Mouse (Mus musculus): ENCODE data around the gene Aldh1a2. TPM values are rescaled to one million over a fixed set of nuclear protein-coding genes. Genes with fewer than 3 reads are reported as not detected.

Gene Aldh1a2
- polyA plus RNA-seq, 1 experiment from 2014 or later = 333 TPM

DNA sequence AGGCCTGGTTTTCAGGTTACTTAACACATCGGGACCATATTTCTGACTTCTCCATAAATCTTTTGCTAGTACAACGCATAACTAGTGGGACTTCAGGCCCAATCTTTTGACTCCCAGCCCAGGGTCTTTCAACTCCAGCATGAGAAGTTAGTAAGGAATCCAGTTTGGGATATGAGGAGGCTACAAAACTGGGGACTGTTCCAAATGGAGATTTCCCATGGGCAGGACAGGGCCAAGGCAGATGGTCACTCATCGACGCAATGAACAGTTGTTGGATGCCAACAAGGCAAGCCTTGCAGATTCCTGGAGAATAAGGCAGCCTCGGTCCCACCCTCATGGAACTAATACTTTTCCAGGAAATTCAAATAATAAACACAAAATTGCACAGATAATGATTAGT is 104.2 kb downstream of the Aldh1a2 start:
- no peak overlapping the region for H3K27ac ChIP-seq (ENCODE audit: low read length)
- H3K9ac ChIP-seq (replicated peaks; ENCODE audit: low read length) = no peak overlapping the region
- no peaks in the 10 kb centered on the region for H3K9me3 ChIP-seq (ENCODE audit: low read length)
- no peak overlapping the region for H3K4me2 ChIP-seq (replicated peaks; ENCODE audit: low read depth, low read length)
- H3K27me3 ChIP-seq (ENCODE audit: insufficient read depth, low read length) = no peaks in the 10 kb centered on the region
- peaks cover 31% of the 10 kb centered on the region for H3K4me1 ChIP-seq (ENCODE audit: insufficient read depth, low read length)
- WGBS = 86% methylated on average over 5 of the region's 5 CpGs
- ATAC-seq (ENCODE audit: low FRiP score, low TSS enrichment) = no peak
- no peaks in the 10 kb centered on the region for H3K36me3 ChIP-seq (ENCODE audit: insufficient read depth, low read length)
- H3K4me3 ChIP-seq (ENCODE audit: low read length) = no peak overlapping the region

DNA sequence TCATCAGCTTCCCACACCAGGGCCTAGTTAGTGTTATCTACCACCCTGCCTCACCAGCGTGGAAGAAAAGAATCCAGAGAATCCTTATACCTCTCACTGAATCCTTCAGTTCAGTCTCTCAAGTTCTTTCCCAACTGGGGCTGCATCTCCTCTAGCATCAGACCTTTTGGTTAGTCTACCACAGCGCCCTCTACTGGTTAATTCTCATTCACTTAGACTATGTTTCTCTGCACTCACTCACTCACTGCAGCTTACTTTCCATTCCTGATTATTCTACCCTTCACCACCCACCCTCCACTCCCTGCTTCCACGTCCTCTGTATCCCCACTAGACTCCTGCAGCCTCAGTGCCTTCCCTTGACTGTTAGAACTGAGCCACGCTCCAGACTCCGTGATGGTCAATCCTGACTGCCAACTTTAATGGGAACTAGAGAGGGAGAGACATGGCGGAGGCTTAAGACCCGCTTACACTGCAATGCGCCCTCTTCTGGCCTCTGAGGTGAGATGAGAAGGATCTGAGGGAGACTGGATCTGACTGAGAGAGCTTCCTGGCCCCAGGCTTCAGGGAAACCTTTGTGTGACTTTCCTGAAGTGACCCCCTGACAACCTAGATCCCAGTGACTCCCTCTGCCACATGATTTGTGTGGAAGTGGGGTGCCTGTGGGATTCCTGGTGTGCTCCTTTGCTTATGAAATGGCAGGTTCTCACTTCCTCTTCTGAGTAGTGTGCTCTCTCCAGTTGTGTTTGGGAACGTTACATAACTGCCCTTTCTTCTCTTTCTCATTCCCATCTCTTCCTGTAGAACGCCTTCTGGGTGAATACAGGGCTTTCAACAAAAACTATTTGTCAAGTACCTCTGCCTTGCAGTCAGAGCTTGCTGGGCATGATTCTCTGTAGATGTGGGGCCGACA is 104.9 kb downstream of the Aldh1a2 start:
- no peak for ATAC-seq (ENCODE audit: low FRiP score, low TSS enrichment)

DNA sequence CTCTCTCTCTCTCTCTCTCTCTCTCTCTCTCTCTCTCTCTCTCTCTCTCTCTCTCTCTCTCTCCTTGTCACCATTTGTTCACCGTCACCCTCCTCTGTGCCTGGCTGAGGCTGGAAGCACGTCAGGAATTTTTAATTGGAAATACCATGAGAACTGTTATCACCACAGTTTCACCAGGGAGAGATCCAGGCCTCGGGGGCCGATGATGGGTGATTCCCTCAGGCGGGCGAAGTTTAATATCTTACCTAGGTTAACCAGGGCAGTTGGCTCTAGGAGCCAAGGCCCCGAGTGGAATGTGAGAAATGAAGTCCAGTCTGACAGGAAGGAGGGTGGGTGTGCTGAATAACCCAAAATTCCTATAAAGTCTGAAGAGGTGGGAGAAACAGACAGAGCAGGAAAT is 105.8 kb downstream of the Aldh1a2 start:
- Histone ChIP-seq H3K4me3 (ENCODE audit: low read length) (no peak overlapping the region), H3K9ac (replicated peaks; ENCODE audit: low read length) (no peak overlapping the region), H3K27ac (ENCODE audit: low read length) (peak overlapping the region; percentile 93), H3K4me1 (ENCODE audit: insufficient read depth, low read length) (peaks cover 34% of the 10 kb centered on the region), H3K36me3 (ENCODE audit: insufficient read depth, low read length) (no peaks in the 10 kb centered on the region), H3K9me3 (ENCODE audit: low read length) (no peaks in the 10 kb centered on the region), H3K27me3 (ENCODE audit: insufficient read depth, low read length) (no peaks in the 10 kb centered on the region), H3K4me2 (replicated peaks; ENCODE audit: low read depth, low read length) (no peak overlapping the region)
- WGBS = 39% methylated on average over 7 of the region's 7 CpGs
- ATAC-seq (ENCODE audit: low FRiP score, low TSS enrichment) = peak; percentile 67

More for the DNA sequence above, 104.9 kb downstream of the Aldh1a2 start:
- Histone ChIP-seq H3K4me2 (replicated peaks; ENCODE audit: low read depth, low read length) (no peak overlapping the region), H3K4me3 (ENCODE audit: low read length) (no peak overlapping the region), H3K27me3 (ENCODE audit: insufficient read depth, low read length) (no peaks in the 10 kb centered on the region), H3K36me3 (ENCODE audit: insufficient read depth, low read length) (no peaks in the 10 kb centered on the region), H3K27ac (ENCODE audit: low read length) (peak overlapping the region; percentile 86), H3K4me1 (ENCODE audit: insufficient read depth, low read length) (peaks cover 31% of the 10 kb centered on the region), H3K9ac (replicated peaks; ENCODE audit: low read length) (no peak overlapping the region), H3K9me3 (ENCODE audit: low read length) (no peaks in the 10 kb centered on the region)
- WGBS = 69% methylated on average over 11 of the region's 11 CpGs

DNA sequence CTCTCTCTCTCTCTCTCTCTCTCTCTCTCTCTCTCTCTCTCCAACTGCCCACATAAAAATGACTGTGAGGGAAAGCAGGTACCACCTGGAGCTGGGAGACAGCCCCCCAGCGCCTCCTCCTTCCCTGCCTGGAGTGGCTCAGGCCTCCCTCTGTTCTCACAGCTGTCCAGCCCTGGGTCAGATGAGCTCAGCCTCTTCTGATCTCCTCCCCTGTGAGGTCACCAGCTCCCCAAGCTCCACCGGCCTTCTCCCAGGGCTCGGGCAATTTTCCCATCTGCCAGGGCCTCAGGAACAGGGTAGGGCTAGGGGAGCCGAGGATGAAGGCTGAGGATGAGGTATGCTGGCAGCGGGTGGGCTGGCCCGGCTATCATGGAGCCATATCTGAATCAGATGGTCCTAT is 106.3 kb downstream of the Aldh1a2 start:
- no peaks in the 10 kb centered on the region for H3K36me3 ChIP-seq (ENCODE audit: insufficient read depth, low read length)
- WGBS = 41% methylated on average over 6 of the region's 6 CpGs
- H3K4me3 ChIP-seq (ENCODE audit: low read length) = no peak overlapping the region
- peak overlapping the region; percentile 93 for H3K27ac ChIP-seq (ENCODE audit: low read length)
- peaks cover 33% of the 10 kb centered on the region for H3K4me1 ChIP-seq (ENCODE audit: insufficient read depth, low read length)
- peak; percentile 79 for ATAC-seq (ENCODE audit: low FRiP score, low TSS enrichment)
- H3K4me2 ChIP-seq (replicated peaks; ENCODE audit: low read depth, low read length) = no peak overlapping the region
- no peaks in the 10 kb centered on the region for H3K9me3 ChIP-seq (ENCODE audit: low read length)
- H3K9ac ChIP-seq (replicated peaks; ENCODE audit: low read length) = no peak overlapping the region
- H3K27me3 ChIP-seq (ENCODE audit: insufficient read depth, low read length) = no peaks in the 10 kb centered on the region

DNA sequence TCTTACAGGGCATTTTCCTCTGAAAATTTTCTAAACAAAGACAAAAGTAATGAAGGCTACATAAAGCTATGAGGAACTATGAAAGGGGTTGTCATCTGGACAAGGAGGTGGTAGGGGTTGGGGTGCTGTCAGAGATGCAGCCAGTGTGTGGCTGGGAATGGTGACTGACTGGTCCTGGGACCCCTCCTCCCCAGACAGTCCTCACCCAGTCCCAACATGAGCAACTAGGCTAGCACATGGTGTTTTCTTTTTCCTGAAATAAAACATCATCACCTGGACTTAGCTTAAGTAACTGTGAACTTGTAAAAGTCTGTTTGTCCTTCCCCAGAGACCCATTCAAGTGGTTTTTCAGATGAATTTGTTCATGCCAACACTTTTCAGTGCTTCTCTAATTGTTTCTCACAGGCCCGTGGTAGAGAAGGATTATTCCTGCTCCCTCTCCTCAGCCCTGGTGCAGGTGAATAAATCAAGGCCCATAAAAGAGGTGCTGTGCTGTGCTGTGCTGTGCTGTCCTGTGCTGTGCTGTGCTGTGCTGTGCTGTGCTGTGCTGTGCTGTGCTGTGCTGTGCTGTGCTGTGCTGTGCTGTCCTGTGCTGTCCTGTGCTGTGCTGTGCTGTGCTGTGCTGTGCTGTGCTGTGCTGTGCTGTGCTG is 107.8 kb downstream of the Aldh1a2 start:
- Histone ChIP-seq H3K27ac (ENCODE audit: low read length) (peak overlapping the region; percentile 35; the same call in 1 of the 2 replicates), H3K4me2 (replicated peaks; ENCODE audit: low read depth, low read length) (no peak overlapping the region), H3K9me3 (ENCODE audit: low read length) (no peaks in the 10 kb centered on the region), H3K27me3 (ENCODE audit: insufficient read depth, low read length) (no peaks in the 10 kb centered on the region), H3K4me3 (ENCODE audit: low read length) (no peak overlapping the region), H3K36me3 (ENCODE audit: insufficient read depth, low read length) (no peaks in the 10 kb centered on the region), H3K9ac (replicated peaks; ENCODE audit: low read length) (no peak overlapping the region), H3K4me1 (ENCODE audit: insufficient read depth, low read length) (peaks cover 26% of the 10 kb centered on the region)
- 33% methylated on average over 1 of the region's 1 CpGs for WGBS
- no peak for ATAC-seq (ENCODE audit: low FRiP score, low TSS enrichment)

DNA sequence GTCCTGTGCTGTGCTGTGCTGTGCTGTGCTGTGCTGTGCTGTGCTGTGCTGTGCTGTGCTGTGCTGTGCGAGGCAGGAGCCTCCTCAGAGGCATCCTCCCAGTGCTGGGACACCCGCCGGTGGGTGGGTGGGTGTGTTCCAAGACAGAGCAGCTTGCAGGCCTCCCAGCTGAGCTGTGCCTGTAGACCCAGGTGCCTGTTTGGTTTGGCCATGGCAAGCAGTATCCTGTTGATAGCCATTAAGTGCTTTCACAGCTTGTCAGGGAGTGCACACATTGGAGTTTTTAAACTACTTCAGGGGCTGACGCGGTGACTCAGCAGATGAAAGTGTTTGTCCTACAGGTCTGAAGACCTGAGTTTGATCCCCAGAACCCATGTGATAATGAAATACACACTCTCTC is 108.5 kb downstream of the Aldh1a2 start:
- Histone ChIP-seq H3K27ac (ENCODE audit: low read length) (no peak overlapping the region), H3K4me2 (replicated peaks; ENCODE audit: low read depth, low read length) (no peak overlapping the region), H3K4me1 (ENCODE audit: insufficient read depth, low read length) (peaks cover 26% of the 10 kb centered on the region), H3K27me3 (ENCODE audit: insufficient read depth, low read length) (no peaks in the 10 kb centered on the region), H3K36me3 (ENCODE audit: insufficient read depth, low read length) (no peaks in the 10 kb centered on the region), H3K9ac (replicated peaks; ENCODE audit: low read length) (no peak overlapping the region), H3K9me3 (ENCODE audit: low read length) (no peaks in the 10 kb centered on the region), H3K4me3 (ENCODE audit: low read length) (no peak overlapping the region)
- 0 out of 2 replicates have a peak, but pooled peaks have one; percentile 46 for ATAC-seq (ENCODE audit: low FRiP score, low TSS enrichment)
- WGBS = 62% methylated on average over 5 of the region's 5 CpGs

DNA sequence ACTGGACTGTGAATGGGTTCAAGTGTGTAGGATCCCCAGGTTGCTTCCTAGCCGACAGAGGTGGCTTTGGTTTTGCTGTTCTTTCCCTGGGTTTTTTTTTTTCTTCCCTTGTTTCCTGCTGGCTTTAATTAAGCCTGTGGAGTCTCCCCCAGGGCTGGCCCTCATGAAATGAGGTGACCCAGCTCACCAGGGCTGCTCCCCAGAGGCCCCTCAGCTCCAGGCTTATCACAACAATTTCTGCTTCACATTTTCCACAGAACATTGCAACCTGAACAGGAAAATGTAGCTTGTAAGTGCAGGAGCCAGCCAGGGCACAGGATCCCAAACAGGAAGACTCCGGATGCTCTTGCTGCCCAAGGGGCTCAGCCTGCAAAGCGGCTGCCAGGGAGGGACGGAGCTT is 110.7 kb downstream of the Aldh1a2 start:
- ATAC-seq (ENCODE audit: low FRiP score, low TSS enrichment) = no peak
- no peak overlapping the region for H3K4me3 ChIP-seq (ENCODE audit: low read length)
- WGBS = 54% methylated on average over 4 of the region's 4 CpGs
- H3K4me1 ChIP-seq (ENCODE audit: insufficient read depth, low read length) = peaks cover 23% of the 10 kb centered on the region
- H3K27ac ChIP-seq (ENCODE audit: low read length) = peak overlapping the region; percentile 24; the same call in 1 of the 2 replicates
- H3K27me3 ChIP-seq (ENCODE audit: insufficient read depth, low read length) = no peaks in the 10 kb centered on the region
- H3K4me2 ChIP-seq (replicated peaks; ENCODE audit: low read depth, low read length) = no peak overlapping the region
- H3K9ac ChIP-seq (replicated peaks; ENCODE audit: low read length) = no peak overlapping the region
- no peaks in the 10 kb centered on the region for H3K9me3 ChIP-seq (ENCODE audit: low read length)
- H3K36me3 ChIP-seq (ENCODE audit: insufficient read depth, low read length) = no peaks in the 10 kb centered on the region

DNA sequence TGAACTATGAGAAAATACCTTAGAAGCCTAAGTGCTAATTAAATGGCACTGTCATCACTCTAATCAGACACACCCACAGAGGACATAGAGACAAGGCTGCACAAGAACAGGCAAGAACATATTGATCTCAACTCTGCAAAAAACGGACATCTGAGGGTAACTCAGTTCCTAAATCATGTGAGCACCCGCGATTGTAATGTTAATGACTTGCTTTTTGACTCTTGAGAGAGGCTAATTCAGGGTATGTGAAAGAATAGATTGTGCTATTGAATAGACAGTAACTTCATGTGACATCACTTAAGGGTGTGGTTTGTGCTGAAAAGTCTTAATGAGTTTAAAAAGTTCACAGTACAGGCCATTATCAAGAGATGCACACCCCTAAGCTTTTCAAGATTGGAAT is 116.1 kb downstream of the Aldh1a2 start:
- Histone ChIP-seq H3K4me2 (replicated peaks; ENCODE audit: low read depth, low read length) (no peak overlapping the region), H3K36me3 (ENCODE audit: insufficient read depth, low read length) (no peaks in the 10 kb centered on the region), H3K9me3 (ENCODE audit: low read length) (no peaks in the 10 kb centered on the region), H3K4me1 (ENCODE audit: insufficient read depth, low read length) (no peaks in the 10 kb centered on the region), H3K27ac (ENCODE audit: low read length) (no peak overlapping the region), H3K27me3 (ENCODE audit: insufficient read depth, low read length) (no peaks in the 10 kb centered on the region; the same call in 1 of the 2 replicates), H3K9ac (replicated peaks; ENCODE audit: low read length) (no peak overlapping the region), H3K4me3 (ENCODE audit: low read length) (no peak overlapping the region)
- no peak for ATAC-seq (ENCODE audit: low FRiP score, low TSS enrichment)
- 77% methylated on average over 3 of the region's 3 CpGs for WGBS

DNA sequence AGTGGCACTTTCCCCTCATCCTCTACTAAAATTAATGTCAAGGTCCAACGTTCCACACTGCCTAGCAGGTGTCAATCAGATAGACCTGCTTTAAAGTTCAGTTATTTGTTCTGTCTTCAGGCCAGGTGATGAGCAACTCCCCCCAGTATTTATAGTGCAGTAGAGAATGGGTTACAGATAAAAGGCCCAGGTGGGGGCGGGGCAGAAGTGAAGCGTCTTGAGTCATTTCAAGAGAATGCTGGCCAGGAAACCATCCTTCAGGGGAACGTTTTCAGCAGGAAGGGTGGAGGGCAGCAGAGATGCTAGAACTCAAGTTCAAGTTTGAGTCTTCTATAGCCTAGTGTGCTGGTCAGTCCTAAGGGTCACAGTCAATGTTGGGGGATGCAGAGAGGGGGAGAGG is 121.1 kb downstream of the Aldh1a2 start:
- 51% methylated on average over 4 of the region's 4 CpGs for WGBS
- Histone ChIP-seq H3K9ac (replicated peaks; ENCODE audit: low read length) (no peak overlapping the region), H3K4me1 (ENCODE audit: insufficient read depth, low read length) (0 out of 2 replicates have a peak, but pooled peaks cover 6% of the 10 kb centered on the region), H3K36me3 (ENCODE audit: insufficient read depth, low read length) (no peaks in the 10 kb centered on the region), H3K27me3 (ENCODE audit: insufficient read depth, low read length) (no peaks in the 10 kb centered on the region; the same call in 1 of the 2 replicates), H3K4me2 (replicated peaks; ENCODE audit: low read depth, low read length) (no peak overlapping the region), H3K4me3 (ENCODE audit: low read length) (no peak overlapping the region), H3K9me3 (ENCODE audit: low read length) (no peaks in the 10 kb centered on the region), H3K27ac (ENCODE audit: low read length) (no peak overlapping the region)
- ATAC-seq (ENCODE audit: low FRiP score, low TSS enrichment) = no peak

DNA sequence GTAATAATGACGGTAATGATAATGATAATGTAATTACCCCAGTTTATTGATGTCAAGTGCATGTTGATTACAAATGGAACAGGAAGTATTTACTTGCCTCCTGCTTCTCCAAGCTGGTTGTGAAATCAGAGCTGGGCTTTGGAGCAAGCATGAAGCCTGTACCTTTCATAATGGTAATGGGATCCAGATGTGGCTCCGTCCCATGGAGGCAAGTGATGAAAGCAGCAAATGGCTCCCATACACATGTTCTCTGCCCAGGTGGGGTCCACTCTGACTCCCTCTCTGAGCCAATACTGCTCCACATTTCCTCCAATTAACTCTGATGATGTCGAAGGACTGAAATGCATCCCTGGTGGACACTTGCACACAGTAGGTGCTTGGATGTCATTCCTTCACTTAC is 121.8 kb downstream of the Aldh1a2 start:
- H3K9ac ChIP-seq (replicated peaks; ENCODE audit: low read length) = no peak overlapping the region
- no peak overlapping the region for H3K4me2 ChIP-seq (replicated peaks; ENCODE audit: low read depth, low read length)
- H3K4me3 ChIP-seq (ENCODE audit: low read length) = no peak overlapping the region
- no peak for ATAC-seq (ENCODE audit: low FRiP score, low TSS enrichment)
- H3K27ac ChIP-seq (ENCODE audit: low read length) = no peak overlapping the region
- H3K36me3 ChIP-seq (ENCODE audit: insufficient read depth, low read length) = no peaks in the 10 kb centered on the region
- 81% methylated on average over 3 of the region's 3 CpGs for WGBS
- H3K9me3 ChIP-seq (ENCODE audit: low read length) = no peaks in the 10 kb centered on the region
- 0 out of 2 replicates have a peak, but pooled peaks cover 9% of the 10 kb centered on the region for H3K4me1 ChIP-seq (ENCODE audit: insufficient read depth, low read length)
- no peaks in the 10 kb centered on the region; the same call in 1 of the 2 replicates for H3K27me3 ChIP-seq (ENCODE audit: insufficient read depth, low read length)
